Mouse (Mus musculus) adrenal gland, adult 8-10 months (tissue): ENCODE measurements around the gene Pclaf. TPM values are rescaled to one million over a fixed set of nuclear protein-coding genes. Genes with fewer than 3 reads are reported as not detected.

Experiments
- total RNA-seq, 4 experiments: library from RNA; stranded (reverse); gene quantifications; 2 replicates each; pipeline ENCODE4 v1.2.4; 2022

Gene Pclaf
- total RNA-seq, 4 experiments from 2014 or later: 0.61 to 0.97 (median 0.90) TPM

Other genes with a start within 250 kb of the Pclaf start
- gene Oaz2, start 222.2 kb upstream of the Pclaf start, total RNA-seq: 100 to 1,000 TPM; 138 to 203 (median 175) TPM
- 10 to 100 TPM; 23.8 to 33.5 (median 28.4) TPM for gene Zfp609, start 62.7 kb upstream of the Pclaf start, total RNA-seq
- 10 to 100 TPM; 46.5 to 53.5 (median 48.1) TPM for gene Trip4, start 18.6 kb downstream of the Pclaf start, total RNA-seq
- gene Csnk1g1, start 18.7 kb downstream of the Pclaf start, total RNA-seq: 10 to 100 TPM; 17.0 to 32.9 (median 26.0) TPM
- 100 to 1,000 TPM; 295 to 314 (median 303) TPM for gene Ppib, start 170.0 kb downstream of the Pclaf start, total RNA-seq
- 1 to 10 TPM in 1 of 4 experiments, under 1 TPM in 3; 0.09 to 1.1 (median 0.60) TPM for gene Snx22, start 179.5 kb downstream of the Pclaf start, total RNA-seq
- 100 to 1,000 TPM; 116 to 172 (median 143) TPM for gene Snx1, start 236.3 kb downstream of the Pclaf start, total RNA-seq
- gene Ciao2a, start 236.4 kb downstream of the Pclaf start, total RNA-seq: 10 to 100 TPM; 63.2 to 79.3 (median 71.1) TPM